Mouse (Mus musculus) adrenal gland, adult 2 months (tissue): Measurements from ENCODE around the gene Piezo1. TPM values are rescaled to one million over a fixed set of nuclear protein-coding genes. Genes with fewer than 3 reads are reported as not detected.

Experiments used
- DNase-seq: peaks from one replicate; pipeline ENCODE4 v3.0.0; 2021
- polyA plus RNA-seq: library from polyadenylated mRNA; depleted of rRNA; stranded (reverse); fragments of >200 nt; gene quantifications from 2 replicates; pipeline ENCODE4 v1.2.3, GENCODE M21; 2012
- total RNA-seq, 2 experiments: library from RNA; stranded (reverse); gene quantifications; 2 replicates each; pipeline ENCODE4 v1.2.3; 2021

Piezo1 gene
- total and polyA plus RNA-seq, 3 experiments = 15.1 to 47.5 (median 26.4) TPM

GRCm38 (mm10) chr8:122571153-122571552, 20.0 kb upstream of the Piezo1 start:
- DNase-seq = no peak

GRCm38 (mm10) chr8:122569996-122570395, 18.9 kb upstream of the Piezo1 start:
- no peak for DNase-seq

GRCm38 (mm10) chr8:122569329-122569728, 18.2 kb upstream of the Piezo1 start:
- DNase-seq = no peak

GRCm38 (mm10) chr8:122568881-122569309, 17.8 kb upstream of the Piezo1 start:
- peak; percentile 6 for DNase-seq

GRCm38 (mm10) chr8:122568109-122568504, 17.0 kb upstream of the Piezo1 start:
- no peak for DNase-seq

- peak; percentile 97 for DNase-seq
Measured at GRCm38 (mm10) chr8:122567361-122568108, 16.4 kb upstream of the Piezo1 start, which contains the start of gene Cdt1. Cdt1 (plus strand) TSS chr8:122568015.

- DNase-seq = peak; percentile 46
Measured at GRCm38 (mm10) chr8:122566766-122567165, 15.6 kb upstream of the Piezo1 start.

- DNase-seq = no peak
Measured at GRCm38 (mm10) chr8:122564363-122565352, 13.5 kb upstream of the Piezo1 start.

GRCm38 (mm10) chr8:122561199-122561598, 10.1 kb upstream of the Piezo1 start:
- DNase-seq = peak; percentile 18

- no peak for DNase-seq
Measured at GRCm38 (mm10) chr8:122558671-122559349, 7.7 kb upstream of the Piezo1 start.

GRCm38 (mm10) chr8:122557248-122558038, 6.3 kb upstream of the Piezo1 start:
- DNase-seq = no peak

- peak; percentile 69 for DNase-seq
Measured at GRCm38 (mm10) chr8:122556030-122557009, 5.2 kb upstream of the Piezo1 start.

- DNase-seq = no peak
Measured at GRCm38 (mm10) chr8:122554786-122555185, 3.7 kb upstream of the Piezo1 start.

- DNase-seq = no peak
Measured at GRCm38 (mm10) chr8:122550995-122551264, 199 bp downstream of the Piezo1 start.

GRCm38 (mm10) chr8:122550234-122550994, 715 bp downstream of the Piezo1 start:
- peak; percentile 81 for DNase-seq

GRCm38 (mm10) chr8:122548891-122549439, 2.2 kb downstream of the Piezo1 start:
- no peak for DNase-seq

GRCm38 (mm10) chr8:122548331-122548730, 2.8 kb downstream of the Piezo1 start:
- no peak for DNase-seq

GRCm38 (mm10) chr8:122547815-122548214, 3.3 kb downstream of the Piezo1 start:
- no peak for DNase-seq

GRCm38 (mm10) chr8:122546811-122547453, 4.2 kb downstream of the Piezo1 start:
- peak; percentile 75 for DNase-seq
